Mouse (Mus musculus) liver, embryonic 12.5 days (tissue): Measurements from ENCODE around the gene Gps1. TPM values are rescaled to one million over a fixed set of nuclear protein-coding genes. Genes with fewer than 3 reads are reported as not detected.
A peak's percentile ranks its signal among the peaks of the same experiment; 100 is the strongest.

Source experiments
- ATAC-seq: fragments of 200-750 bp; cut with Nextera tagmentation; 2 replicates; pipeline ENCODE4 v1.8.0; 2017; ENCODE audit warnings: moderate number of reproducible peaks, mild to moderate bottlenecking, moderate library complexity
- H3K27ac ChIP-seq: fragments of 300-500 bp; sonication (generic); 2 replicates; pipeline ENCODE4 v1.5.1; 2016; ENCODE audit warnings: mild to moderate bottlenecking
- H3K27me3 ChIP-seq: fragments of 300-500 bp; sonication (generic); replicated peaks from 2 replicates; pipeline ENCODE4 v1.6.1; 2016; ENCODE audit warnings: mild to moderate bottlenecking, moderate library complexity
- H3K36me3 ChIP-seq: fragments of 300-500 bp; sonication (generic); 2 replicates; pipeline ENCODE4 v1.6.1; 2016; ENCODE audit warnings: mild to moderate bottlenecking, moderate library complexity
- H3K4me1 ChIP-seq: fragments of 300-500 bp; sonication (generic); 2 replicates; pipeline ENCODE4 v1.6.1; 2016
- H3K4me2 ChIP-seq: fragments of 300-500 bp; sonication (generic); 2 replicates; pipeline ENCODE4 v1.6.1; 2016; ENCODE audit warnings: mild to moderate bottlenecking, moderate library complexity
- H3K4me3 ChIP-seq: fragments of 300-500 bp; sonication (generic); 2 replicates; pipeline ENCODE4 v1.5.1; 2016; ENCODE audit warnings: mild to moderate bottlenecking, moderate library complexity
- H3K9ac ChIP-seq: fragments of 300-500 bp; sonication (generic); 2 replicates; pipeline ENCODE4 v1.6.1; 2016; ENCODE audit warnings: mild to moderate bottlenecking, moderate library complexity
- H3K9me3 ChIP-seq: fragments of 300-500 bp; sonication (generic); replicated peaks from 2 replicates; pipeline ENCODE4 v1.6.1; 2016; ENCODE audit warnings: mild to moderate bottlenecking, moderate library complexity
- WGBS: fragments of 180-500 bp; shearing (Covaris S2); methylation state at CpG from one replicate; pipeline ENCODE4 v1.1.7; 2016; ENCODE audit not compliant: insufficient replicate concordance; 5-methylcytosine and 5-hydroxymethylcytosine counted together
- polyA plus RNA-seq: library from polyadenylated mRNA; unstranded; fragments of >200 nt; fragmentation: Nextera tagmentation; extraction: Ambion mirVana; gene quantifications from 2 replicates; pipeline ENCODE4 v1.2.1, GENCODE M21; 2016

The Gps1 gene
- polyA plus RNA-seq, 1 experiment from 2014 or later: 135 TPM

- ATAC-seq: no peak
- Histone ChIP-seq H3K4me1 (peaks cover 29% of the 10 kb centered on the region), H3K27me3 (no peaks in the 10 kb centered on the region), H3K9ac (no peak overlapping the region), H3K9me3 (no peaks in the 10 kb centered on the region), H3K36me3 (peaks cover 95% of the 10 kb centered on the region), H3K4me3 (no peak overlapping the region), H3K4me2 (no peak overlapping the region), H3K27ac (no peak overlapping the region)
- 72% methylated on average over 3 of the region's 3 CpGs for whole genome bisulfite sequencing
These were observed 5.7 kb downstream of the Gps1 start for GRCm38 (mm10) chr11:120789810-120790209.

GRCm38 (mm10) chr11:120792652-120793051 lies 8.6 kb downstream of the Gps1 start:
- peaks cover 27% of the 10 kb centered on the region for H3K4me1 ChIP-seq
- H3K36me3 ChIP-seq: peaks cover 75% of the 10 kb centered on the region
- no peaks in the 10 kb centered on the region for H3K27me3 ChIP-seq
- no peaks in the 10 kb centered on the region for H3K9me3 ChIP-seq
- no peak overlapping the region for H3K27ac ChIP-seq
- 89% methylated on average over 9 of the region's 9 CpGs for whole genome bisulfite sequencing
- H3K4me2 ChIP-seq: no peak overlapping the region
- ATAC-seq: no peak
- H3K9ac ChIP-seq: no peak overlapping the region
- H3K4me3 ChIP-seq: no peak overlapping the region

GRCm38 (mm10) chr11:120795756-120796613 lies 11.9 kb downstream of the Gps1 start, which contains the start of gene Dus1l:
Gene Dus1l, minus strand, starts transcription at chr11:120796403.
- no peaks in the 10 kb centered on the region for H3K27me3 ChIP-seq
- ATAC-seq: peak; percentile 89
- H3K27ac ChIP-seq: peak within 1 kb of the TSS; percentile 76
- H3K4me1 ChIP-seq: peaks cover 36% of the 10 kb centered on the region
- peaks cover 42% of the 10 kb centered on the region for H3K36me3 ChIP-seq
- H3K9ac ChIP-seq: peak within 1 kb of the TSS; percentile 99
- H3K4me2 ChIP-seq: peak within 1 kb of the TSS; percentile 94
- WGBS: under 1% methylated on average over 59 of the region's 59 CpGs
- H3K4me3 ChIP-seq: peak within 1 kb of the TSS; percentile 99
- H3K9me3 ChIP-seq: no peaks in the 10 kb centered on the region

- 29% methylated on average over 8 of the region's 8 CpGs for WGBS
- peak; percentile 34 for ATAC-seq
- H3K27me3 ChIP-seq: no peaks in the 10 kb centered on the region
These were observed 12.5 kb downstream of the Gps1 start for GRCm38 (mm10) chr11:120796614-120796946.

GRCm38 (mm10) chr11:120798244-120798643 lies 14.2 kb downstream of the Gps1 start:
- peaks cover 20% of the 10 kb centered on the region for H3K36me3 ChIP-seq
- no peak overlapping the region for H3K4me2 ChIP-seq
- no peaks in the 10 kb centered on the region for H3K9me3 ChIP-seq
- no peak overlapping the region for H3K4me3 ChIP-seq
- H3K4me1 ChIP-seq: peaks cover 36% of the 10 kb centered on the region
- no peaks in the 10 kb centered on the region for H3K27me3 ChIP-seq
- 46% methylated on average over 3 of the region's 3 CpGs for WGBS
- no peak overlapping the region for H3K9ac ChIP-seq
- no peak for ATAC-seq
- no peak overlapping the region for H3K27ac ChIP-seq

More at GRCm38 (mm10) chr11:120796614-120796946, 12.5 kb downstream of the Gps1 start:
- Histone ChIP-seq H3K4me1 (peaks cover 36% of the 10 kb centered on the region), H3K4me2 (peak overlapping the region; percentile 94), H3K36me3 (peaks cover 36% of the 10 kb centered on the region), H3K9me3 (no peaks in the 10 kb centered on the region), H3K9ac (peak overlapping the region; percentile 99), H3K27ac (peak overlapping the region; percentile 68; the same call in 1 of the 2 replicates), H3K4me3 (peak overlapping the region; percentile 99)

- H3K27me3 ChIP-seq: no peaks in the 10 kb centered on the region
- no peak overlapping the region for H3K9ac ChIP-seq
- no peaks in the 10 kb centered on the region for H3K9me3 ChIP-seq
- 0 out of 2 replicates have a peak overlapping the region, but pooled peaks have one; percentile 1 for H3K4me2 ChIP-seq
- no peak for ATAC-seq
- WGBS: 47% methylated on average over 6 of the region's 6 CpGs
- H3K4me1 ChIP-seq: peaks cover 31% of the 10 kb centered on the region
- H3K27ac ChIP-seq: no peak overlapping the region
- peaks cover 8% of the 10 kb centered on the region for H3K36me3 ChIP-seq
- H3K4me3 ChIP-seq: no peak overlapping the region
These were observed 15.3 kb downstream of the Gps1 start for GRCm38 (mm10) chr11:120799316-120799890.

- Histone ChIP-seq H3K27me3 (no peaks in the 10 kb centered on the region), H3K36me3 (0 out of 2 replicates have a peak, but pooled peaks cover 1% of the 10 kb centered on the region), H3K27ac (no peak overlapping the region), H3K9me3 (no peaks in the 10 kb centered on the region), H3K4me1 (peaks cover 22% of the 10 kb centered on the region), H3K4me3 (no peak overlapping the region), H3K4me2 (0 out of 2 replicates have a peak overlapping the region, but pooled peaks have one; percentile 1), H3K9ac (no peak overlapping the region)
- 16% methylated on average over 10 of the region's 10 CpGs for WGBS
- peak; percentile 43; the same call in 1 of the 2 replicates for ATAC-seq
These were observed 16.2 kb downstream of the Gps1 start for GRCm38 (mm10) chr11:120800061-120800904.

GRCm38 (mm10) chr11:120804274-120804673 lies 20.2 kb downstream of the Gps1 start:
- WGBS: 70% methylated on average over 7 of the region's 7 CpGs
- Histone ChIP-seq H3K4me3 (no peak overlapping the region), H3K4me1 (peaks cover 9% of the 10 kb centered on the region), H3K9me3 (no peaks in the 10 kb centered on the region), H3K27me3 (no peaks in the 10 kb centered on the region), H3K9ac (no peak overlapping the region), H3K27ac (no peak overlapping the region), H3K4me2 (no peak overlapping the region), H3K36me3 (peaks cover 41% of the 10 kb centered on the region)
- ATAC-seq: no peak

- peaks cover 8% of the 10 kb centered on the region for H3K4me1 ChIP-seq
- no peak overlapping the region for H3K4me3 ChIP-seq
- H3K27ac ChIP-seq: no peak overlapping the region
- no peaks in the 10 kb centered on the region for H3K9me3 ChIP-seq
- no peak overlapping the region for H3K4me2 ChIP-seq
- 67% methylated on average over 4 of the region's 4 CpGs for WGBS
- H3K36me3 ChIP-seq: peaks cover 46% of the 10 kb centered on the region
- H3K27me3 ChIP-seq: no peaks in the 10 kb centered on the region
- no peak for ATAC-seq
- no peak overlapping the region for H3K9ac ChIP-seq
These were observed 20.7 kb downstream of the Gps1 start for GRCm38 (mm10) chr11:120804769-120805168.

- Histone ChIP-seq H3K9ac (no peak overlapping the region), H3K27ac (no peak overlapping the region), H3K4me3 (no peak overlapping the region), H3K36me3 (peaks cover 55% of the 10 kb centered on the region), H3K9me3 (no peaks in the 10 kb centered on the region), H3K4me1 (no peaks in the 10 kb centered on the region), H3K4me2 (no peak overlapping the region), H3K27me3 (no peaks in the 10 kb centered on the region)
- no peak for ATAC-seq
- 77% methylated on average over 7 of the region's 7 CpGs for WGBS
These were observed 21.6 kb downstream of the Gps1 start for GRCm38 (mm10) chr11:120805375-120806298.

- no peaks in the 10 kb centered on the region for H3K9me3 ChIP-seq
- no peak for ATAC-seq
- H3K4me1 ChIP-seq: no peaks in the 10 kb centered on the region
- no peaks in the 10 kb centered on the region for H3K27me3 ChIP-seq
- 70% methylated on average over 12 of the region's 12 CpGs for WGBS
- peaks cover 78% of the 10 kb centered on the region for H3K36me3 ChIP-seq
- H3K4me2 ChIP-seq: no peak overlapping the region
- no peak overlapping the region for H3K9ac ChIP-seq
- H3K4me3 ChIP-seq: no peak overlapping the region
- no peak overlapping the region for H3K27ac ChIP-seq
These were observed 23.9 kb downstream of the Gps1 start for GRCm38 (mm10) chr11:120808010-120808409.
